Mouse (Mus musculus) erythroblast, embryonic 14.5 days (primary cell): ENCODE results near the gene Zfyve1. TPM values are rescaled to one million over a fixed set of nuclear protein-coding genes. Genes with fewer than 3 reads are reported as not detected.
"Not testable (repeated sequence)": the region's sequence is repeated elsewhere in the genome, so short reads cannot be mapped to it uniquely, and the experiment has no call there.

Experiments used
- H3K27me3 ChIP-seq: 2 replicates; pipeline ENCODE4 v1.6.1; 2012; ENCODE audit warnings: inconsistent platforms; ENCODE audit not compliant: control insufficient read depth
- H3K36me3 ChIP-seq: 2 replicates; pipeline ENCODE4 v1.6.1; 2012; ENCODE audit warnings: mild to moderate bottlenecking, inconsistent platforms; ENCODE audit not compliant: control insufficient read depth
- H3K4me1 ChIP-seq: 2 replicates; pipeline ENCODE4 v1.6.1; 2012; ENCODE audit warnings: inconsistent platforms; ENCODE audit not compliant: control insufficient read depth
- H3K4me3 ChIP-seq: replicated peaks from 2 replicates; pipeline ENCODE3; 2012; ENCODE audit warnings: moderate library complexity, mild to moderate bottlenecking, inconsistent platforms
- H3K9me3 ChIP-seq: 2 replicates; pipeline ENCODE4 v1.6.1; 2012; ENCODE audit warnings: low read length, inconsistent platforms, mixed read lengths; ENCODE audit not compliant: control insufficient read depth
- GATA1 ChIP-seq: IDR thresholded peaks from 2 replicates; pipeline ENCODE4 v1.6.1; 2012; ENCODE audit warnings: low read length, inconsistent platforms, mixed read lengths
- TAL1 ChIP-seq: IDR thresholded peaks from 3 replicates; pipeline ENCODE4 v1.6.1; 2012; ENCODE audit warnings: low read length, inconsistent platforms, mixed read lengths
- polyA plus RNA-seq: library from polyadenylated mRNA; stranded (reverse); fragments of >175 nt; gene quantifications from 2 replicates; pipeline ENCODE4 v1.2.3, GENCODE M21; 2012

The Zfyve1 gene
- polyA plus RNA-seq: 0.66 and 1.0 TPM in 2 replicates

DNA sequence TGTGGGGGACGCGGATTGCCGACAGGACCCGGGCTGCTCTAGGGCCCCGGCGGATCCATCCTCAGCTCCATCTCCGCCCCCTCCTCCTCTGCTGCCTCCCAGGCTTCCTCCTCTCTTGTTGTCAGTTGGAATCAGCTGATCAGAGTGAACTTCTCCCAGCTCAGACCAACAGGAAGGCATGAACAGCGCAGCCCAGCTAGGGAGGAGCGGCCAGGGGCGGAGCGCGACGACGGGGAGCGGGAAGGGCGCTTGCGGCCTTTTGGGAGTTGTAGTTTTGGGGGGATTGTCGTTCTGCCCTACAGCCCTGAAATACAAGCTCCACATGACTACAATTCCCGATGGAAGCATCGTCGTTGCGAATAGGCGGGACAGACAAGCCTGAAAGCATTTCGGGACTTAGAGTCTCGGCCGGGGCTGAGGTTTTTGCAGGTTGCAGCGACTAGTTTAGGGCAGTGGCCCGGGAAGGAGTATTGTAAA is at the start of gene Zfyve1:
Gene Zfyve1 (minus strand): TSS at position 198 of the 477 bp plus-strand sequence.
- peaks cover 35% of the 10 kb centered on the region for H3K4me1 ChIP-seq
- peaks cover 28% of the 10 kb centered on the region for H3K36me3 ChIP-seq
- peak within 1 kb of the TSS; percentile 78 for H3K4me3 ChIP-seq
- no peak for TF ChIP-seq GATA1
- no peak for TF ChIP-seq TAL1
- H3K27me3 ChIP-seq: no peaks in the 10 kb centered on the region
- H3K9me3 ChIP-seq: no peaks in the 10 kb centered on the region

GRCm38 (mm10) chr12:83643116-83643515 is 46.1 kb upstream of the Zfyve1 start:
- Histone ChIP-seq H3K4me1 (no peaks in the 10 kb centered on the region; the same call in 1 of the 2 replicates), H3K4me3 (no peak overlapping the region), H3K27me3 (no peaks in the 10 kb centered on the region), H3K36me3 (peaks cover 88% of the 10 kb centered on the region), H3K9me3 (no peaks in the 10 kb centered on the region)
- TF ChIP-seq TAL1: no peak
- no peak for TF ChIP-seq GATA1

DNA sequence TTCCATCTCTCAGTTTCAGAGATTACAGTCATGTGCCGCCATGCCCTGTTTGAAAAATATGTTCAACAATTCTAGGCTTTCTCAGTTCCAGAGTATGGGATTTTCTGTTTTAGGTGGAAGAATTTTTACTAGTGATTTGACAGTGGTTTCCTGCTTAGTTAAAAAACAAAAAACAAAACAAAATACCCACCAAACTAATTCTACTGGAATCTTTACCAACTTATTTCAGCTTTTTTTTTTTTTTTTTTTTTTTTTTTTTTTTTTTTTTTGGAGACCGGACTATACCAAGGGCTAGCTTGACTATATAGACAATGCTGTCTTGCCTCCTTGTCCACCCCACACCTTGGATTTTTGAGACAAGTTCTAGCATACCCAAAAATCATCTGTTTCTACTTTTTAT is 44.2 kb upstream of the Zfyve1 start:
- Histone ChIP-seq H3K36me3 (peaks cover 88% of the 10 kb centered on the region), H3K4me1 (peaks cover 5% of the 10 kb centered on the region), H3K27me3 (no peaks in the 10 kb centered on the region), H3K9me3 (no peaks in the 10 kb centered on the region), H3K4me3 (no peak overlapping the region)
- no peak for TF ChIP-seq TAL1
- no peak for TF ChIP-seq GATA1

GRCm38 (mm10) chr12:83633807-83634206 is 36.8 kb upstream of the Zfyve1 start:
- Histone ChIP-seq H3K36me3 (peaks cover 39% of the 10 kb centered on the region), H3K4me1 (peaks cover 23% of the 10 kb centered on the region), H3K27me3 (no peaks in the 10 kb centered on the region), H3K4me3 (peak overlapping the region; percentile 96), H3K9me3 (no peaks in the 10 kb centered on the region)
- TF ChIP-seq GATA1 (no peak), TAL1 (no peak)

- TF ChIP-seq GATA1: no peak
- no peak for TF ChIP-seq TAL1
- Histone ChIP-seq H3K9me3 (no peaks in the 10 kb centered on the region), H3K27me3 (no peaks in the 10 kb centered on the region), H3K4me1 (peaks cover 23% of the 10 kb centered on the region), H3K36me3 (peaks cover 30% of the 10 kb centered on the region), H3K4me3 (peak overlapping the region; percentile 96)
Measured at GRCm38 (mm10) chr12:83632680-83633025, 35.6 kb upstream of the Zfyve1 start.

GRCm38 (mm10) chr12:83631743-83632679 is 35.0 kb upstream of the Zfyve1 start:
- peaks cover 20% of the 10 kb centered on the region for H3K4me1 ChIP-seq
- H3K36me3 ChIP-seq: peaks cover 24% of the 10 kb centered on the region
- TF ChIP-seq TAL1 (no peak), GATA1 (no peak; the same call in 1 of the 2 replicates)
- H3K27me3 ChIP-seq: no peaks in the 10 kb centered on the region
- peak overlapping the region; percentile 96 for H3K4me3 ChIP-seq
- H3K9me3 ChIP-seq: no peaks in the 10 kb centered on the region

- Histone ChIP-seq H3K4me1 (peaks cover 18% of the 10 kb centered on the region), H3K4me3 (peak within 1 kb of the TSS; percentile 96), H3K36me3 (peaks cover 13% of the 10 kb centered on the region)
- H3K27me3 ChIP-seq, H3K9me3 ChIP-seq: not testable (repeated sequence)
Measured at GRCm38 (mm10) chr12:83630936-83631335, 33.9 kb upstream of the Zfyve1 start, which contains the start of gene Rbm25. Gene Rbm25 (plus strand): TSS chr12:83631236.

GRCm38 (mm10) chr12:83624321-83624720 is 27.3 kb upstream of the Zfyve1 start:
- no peak overlapping the region for H3K4me3 ChIP-seq
- H3K9me3 ChIP-seq: no peaks in the 10 kb centered on the region
- H3K27me3 ChIP-seq: peaks cover 25% of the 10 kb centered on the region
- no peaks in the 10 kb centered on the region for H3K36me3 ChIP-seq
- peaks cover 4% of the 10 kb centered on the region for H3K4me1 ChIP-seq
- TF ChIP-seq TAL1 (no peak), GATA1 (no peak)

GRCm38 (mm10) chr12:83622031-83622755 is 25.2 kb upstream of the Zfyve1 start:
- TF ChIP-seq GATA1 (no peak), TAL1 (no peak)
- H3K4me3 ChIP-seq: no peak overlapping the region
- peaks cover 28% of the 10 kb centered on the region for H3K27me3 ChIP-seq
- no peaks in the 10 kb centered on the region for H3K9me3 ChIP-seq
- peaks cover 4% of the 10 kb centered on the region for H3K4me1 ChIP-seq
- H3K36me3 ChIP-seq: no peaks in the 10 kb centered on the region

GRCm38 (mm10) chr12:83620694-83621093 is 23.7 kb upstream of the Zfyve1 start:
- not testable (repeated sequence) for H3K4me1 ChIP-seq, H3K4me3 ChIP-seq, H3K36me3 ChIP-seq, H3K9me3 ChIP-seq
- H3K27me3 ChIP-seq: peaks cover 28% of the 10 kb centered on the region
